Mouse (Mus musculus): ENCODE measurements at regions not wholly inside any gene's neighbourhood (a gene's known extent, or its start where the extent isn't known, plus 50 kb on each side); places are given as distances from the start of the nearest gene placed in this dataset.

GRCm38 (mm10) chr16:76589791-76590190 is 216.2 kb upstream of the Nrip1 start:
- no peaks in the 10 kb centered on the region for H3K27me3 ChIP-seq (ENCODE audit: insufficient read depth, low read length)
- no peak overlapping the region for H3K4me3 ChIP-seq (replicated peaks; ENCODE audit: low read length)
- TF ChIP-seq POU5F1 (IDR thresholded peaks at IDR 0.05; ENCODE audit: borderline replicate concordance, low read length) (no peak), NANOG (IDR thresholded peaks at IDR 0.05; ENCODE audit: borderline replicate concordance, low read length) (no peak), CTCF (conservative IDR thresholded peaks at IDR 0.05; ENCODE audit: low read length) (no peak)
- H3K36me3 ChIP-seq (ENCODE audit: insufficient read depth, low read length): no peaks in the 10 kb centered on the region
- no peaks in the 10 kb centered on the region for H3K9me3 ChIP-seq (ENCODE audit: low read length)
- H3K4me1 ChIP-seq (replicated peaks; ENCODE audit: low read depth, low read length): no peaks in the 10 kb centered on the region

GRCm38 (mm10) chr16:76577206-76577605 is 203.6 kb upstream of the Nrip1 start:
- no peaks in the 10 kb centered on the region for H3K4me1 ChIP-seq (replicated peaks; ENCODE audit: low read depth, low read length)
- 0 out of 2 replicates have a peak, but pooled peaks cover 7% of the 10 kb centered on the region for H3K9me3 ChIP-seq (ENCODE audit: low read length)
- H3K36me3 ChIP-seq (ENCODE audit: insufficient read depth, low read length): no peaks in the 10 kb centered on the region
- H3K27me3 ChIP-seq (ENCODE audit: insufficient read depth, low read length): no peaks in the 10 kb centered on the region
- TF ChIP-seq POU5F1 (IDR thresholded peaks at IDR 0.05; ENCODE audit: borderline replicate concordance, low read length): no peak
- no peak for TF ChIP-seq NANOG (IDR thresholded peaks at IDR 0.05; ENCODE audit: borderline replicate concordance, low read length)
- no peak for TF ChIP-seq CTCF (conservative IDR thresholded peaks at IDR 0.05; ENCODE audit: low read length)
- H3K4me3 ChIP-seq (replicated peaks; ENCODE audit: low read length): no peak overlapping the region

- Histone ChIP-seq H3K4me3 (replicated peaks; ENCODE audit: low read length) (no peak overlapping the region), H3K27me3 (ENCODE audit: insufficient read depth, low read length) (no peaks in the 10 kb centered on the region), H3K36me3 (ENCODE audit: insufficient read depth, low read length) (no peaks in the 10 kb centered on the region), H3K9me3 (ENCODE audit: low read length) (no peaks in the 10 kb centered on the region), H3K4me1 (replicated peaks; ENCODE audit: low read depth, low read length) (no peaks in the 10 kb centered on the region)
- TF ChIP-seq POU5F1 (IDR thresholded peaks at IDR 0.05; ENCODE audit: borderline replicate concordance, low read length): no peak
- TF ChIP-seq NANOG (IDR thresholded peaks at IDR 0.05; ENCODE audit: borderline replicate concordance, low read length): no peak
- no peak for TF ChIP-seq CTCF (conservative IDR thresholded peaks at IDR 0.05; ENCODE audit: low read length)
These were observed 201.7 kb upstream of the Nrip1 start for GRCm38 (mm10) chr16:76575281-76575680.

- H3K4me1 ChIP-seq (replicated peaks; ENCODE audit: low read depth, low read length): no peaks in the 10 kb centered on the region
- H3K27me3 ChIP-seq (ENCODE audit: insufficient read depth, low read length): no peaks in the 10 kb centered on the region
- H3K36me3 ChIP-seq (ENCODE audit: insufficient read depth, low read length): no peaks in the 10 kb centered on the region
- no peaks in the 10 kb centered on the region for H3K9me3 ChIP-seq (ENCODE audit: low read length)
- TF ChIP-seq NANOG (IDR thresholded peaks at IDR 0.05; ENCODE audit: borderline replicate concordance, low read length) (no peak), CTCF (conservative IDR thresholded peaks at IDR 0.05; ENCODE audit: low read length) (no peak)
- H3K4me3 ChIP-seq (replicated peaks; ENCODE audit: low read length): no peak overlapping the region
These were observed 192.6 kb upstream of the Nrip1 start for GRCm38 (mm10) chr16:76566220-76566619.

- Histone ChIP-seq H3K4me3 (replicated peaks; ENCODE audit: low read length) (no peak overlapping the region), H3K27me3 (ENCODE audit: insufficient read depth, low read length) (no peaks in the 10 kb centered on the region), H3K4me1 (replicated peaks; ENCODE audit: low read depth, low read length) (no peaks in the 10 kb centered on the region), H3K9me3 (ENCODE audit: low read length) (no peaks in the 10 kb centered on the region; the same call in 1 of the 2 replicates), H3K36me3 (ENCODE audit: insufficient read depth, low read length) (no peaks in the 10 kb centered on the region)
- TF ChIP-seq NANOG (IDR thresholded peaks at IDR 0.05; ENCODE audit: borderline replicate concordance, low read length) (no peak), POU5F1 (IDR thresholded peaks at IDR 0.05; ENCODE audit: borderline replicate concordance, low read length) (no peak), CTCF (conservative IDR thresholded peaks at IDR 0.05; ENCODE audit: low read length) (no peak)
These were observed 181.2 kb upstream of the Nrip1 start for GRCm38 (mm10) chr16:76554846-76555245.

- Histone ChIP-seq H3K4me1 (replicated peaks; ENCODE audit: low read depth, low read length) (no peaks in the 10 kb centered on the region), H3K4me3 (replicated peaks; ENCODE audit: low read length) (no peak overlapping the region), H3K27me3 (ENCODE audit: insufficient read depth, low read length) (no peaks in the 10 kb centered on the region), H3K36me3 (ENCODE audit: insufficient read depth, low read length) (no peaks in the 10 kb centered on the region), H3K9me3 (ENCODE audit: low read length) (peaks cover 12% of the 10 kb centered on the region)
- TF ChIP-seq NANOG (IDR thresholded peaks at IDR 0.05; ENCODE audit: borderline replicate concordance, low read length): no peak
- no peak for TF ChIP-seq CTCF (conservative IDR thresholded peaks at IDR 0.05; ENCODE audit: low read length)
- TF ChIP-seq POU5F1 (IDR thresholded peaks at IDR 0.05; ENCODE audit: borderline replicate concordance, low read length): no peak
These were observed 176.0 kb upstream of the Nrip1 start for GRCm38 (mm10) chr16:76549628-76550027.

- no peaks in the 10 kb centered on the region for H3K27me3 ChIP-seq (ENCODE audit: insufficient read depth, low read length)
- H3K4me3 ChIP-seq (replicated peaks; ENCODE audit: low read length): no peak overlapping the region
- no peak for TF ChIP-seq POU5F1 (IDR thresholded peaks at IDR 0.05; ENCODE audit: borderline replicate concordance, low read length)
- TF ChIP-seq NANOG (IDR thresholded peaks at IDR 0.05; ENCODE audit: borderline replicate concordance, low read length): no peak
- no peak for TF ChIP-seq CTCF (conservative IDR thresholded peaks at IDR 0.05; ENCODE audit: low read length)
- H3K36me3 ChIP-seq (ENCODE audit: insufficient read depth, low read length): no peaks in the 10 kb centered on the region
- no peaks in the 10 kb centered on the region for H3K4me1 ChIP-seq (replicated peaks; ENCODE audit: low read depth, low read length)
- peaks cover 12% of the 10 kb centered on the region for H3K9me3 ChIP-seq (ENCODE audit: low read length)
These were observed 173.5 kb upstream of the Nrip1 start for GRCm38 (mm10) chr16:76547087-76547486.

- H3K36me3 ChIP-seq (ENCODE audit: insufficient read depth, low read length): no peaks in the 10 kb centered on the region
- no peaks in the 10 kb centered on the region for H3K4me1 ChIP-seq (replicated peaks; ENCODE audit: low read depth, low read length)
- no peak overlapping the region for H3K4me3 ChIP-seq (replicated peaks; ENCODE audit: low read length)
- H3K9me3 ChIP-seq (ENCODE audit: low read length): peaks cover 12% of the 10 kb centered on the region
- TF ChIP-seq CTCF (conservative IDR thresholded peaks at IDR 0.05; ENCODE audit: low read length) (no peak), NANOG (IDR thresholded peaks at IDR 0.05; ENCODE audit: borderline replicate concordance, low read length) (no peak), POU5F1 (IDR thresholded peaks at IDR 0.05; ENCODE audit: borderline replicate concordance, low read length) (no peak)
- no peaks in the 10 kb centered on the region for H3K27me3 ChIP-seq (ENCODE audit: insufficient read depth, low read length)
These were observed 173.0 kb upstream of the Nrip1 start for GRCm38 (mm10) chr16:76546632-76547031.

- TF ChIP-seq NANOG (IDR thresholded peaks at IDR 0.05; ENCODE audit: borderline replicate concordance, low read length) (no peak), POU5F1 (IDR thresholded peaks at IDR 0.05; ENCODE audit: borderline replicate concordance, low read length) (no peak), CTCF (conservative IDR thresholded peaks at IDR 0.05; ENCODE audit: low read length) (no peak)
- Histone ChIP-seq H3K9me3 (ENCODE audit: low read length) (peaks cover 12% of the 10 kb centered on the region), H3K27me3 (ENCODE audit: insufficient read depth, low read length) (no peaks in the 10 kb centered on the region), H3K4me1 (replicated peaks; ENCODE audit: low read depth, low read length) (no peaks in the 10 kb centered on the region), H3K36me3 (ENCODE audit: insufficient read depth, low read length) (no peaks in the 10 kb centered on the region), H3K4me3 (replicated peaks; ENCODE audit: low read length) (no peak overlapping the region)
These were observed 172.3 kb upstream of the Nrip1 start for GRCm38 (mm10) chr16:76545942-76546341.

Data from E14TG2a.4 (cell line).